Mouse (Mus musculus): Measurements from ENCODE around the gene Adcyap1r1. TPM values are rescaled to one million over a fixed set of nuclear protein-coding genes. Genes with fewer than 3 reads are reported as not detected.

Gene Adcyap1r1
- polyA plus RNA-seq, 1 experiment from 2014 or later: 0.12 TPM

DNA sequence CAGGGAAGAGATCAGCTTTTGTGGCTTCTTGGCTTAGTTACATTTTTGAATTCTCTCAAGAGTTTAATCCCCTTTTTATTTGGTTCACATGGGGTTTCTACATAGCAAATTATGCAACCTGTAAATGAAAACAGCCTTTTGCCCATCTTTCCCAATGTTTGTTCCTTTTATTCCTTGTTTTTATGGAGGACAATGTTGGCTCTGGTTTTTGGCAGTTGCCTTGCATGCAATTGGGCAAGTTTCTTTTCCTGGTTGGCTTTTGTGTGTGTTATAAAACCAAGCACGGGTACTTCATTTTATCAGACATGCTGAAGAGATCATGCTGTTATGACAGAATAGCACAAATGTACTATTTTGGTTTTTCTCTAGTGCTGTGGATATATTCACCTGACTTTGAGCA is 30.7 kb downstream of the Adcyap1r1 start:
- no peaks in the 10 kb centered on the region for H3K4me1 ChIP-seq
- no peak overlapping the region for H3K9ac ChIP-seq
- H3K27ac ChIP-seq: no peak overlapping the region
- H3K36me3 ChIP-seq: no peaks in the 10 kb centered on the region
- H3K4me3 ChIP-seq: no peak overlapping the region
- no peak overlapping the region for H3K4me2 ChIP-seq
- H3K9me3 ChIP-seq (replicated peaks): no peaks in the 10 kb centered on the region
- no peak for ATAC-seq
- H3K27me3 ChIP-seq (replicated peaks): no peaks in the 10 kb centered on the region; the same call in 1 of the 2 replicates
- 55% methylated on average over 1 of the region's 1 CpGs for WGBS (ENCODE audit: insufficient replicate concordance)

DNA sequence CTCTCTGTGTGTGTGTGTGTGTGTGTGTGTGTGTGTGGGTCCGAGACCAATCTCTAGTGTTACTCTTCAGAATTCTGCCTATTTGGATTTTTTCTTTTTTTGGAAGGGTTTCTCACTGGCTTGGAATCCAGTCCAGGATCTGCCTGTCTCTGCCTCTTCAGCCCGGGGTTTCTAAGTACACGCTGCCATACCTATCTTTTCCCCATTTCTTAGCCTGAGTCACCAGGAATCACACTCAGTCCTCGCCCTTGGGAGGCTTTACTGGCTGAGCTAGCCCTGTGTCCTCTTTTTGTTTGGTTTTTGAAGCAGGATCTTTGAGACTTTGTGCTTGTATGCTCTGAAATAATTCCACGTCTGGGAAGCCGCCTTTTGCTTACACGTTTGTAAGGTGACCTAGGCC is 31.6 kb downstream of the Adcyap1r1 start:
- H3K4me3 ChIP-seq: no peak overlapping the region
- H3K9ac ChIP-seq: no peak overlapping the region
- H3K27ac ChIP-seq: no peak overlapping the region
- H3K4me2 ChIP-seq: no peak overlapping the region
- no peaks in the 10 kb centered on the region for H3K36me3 ChIP-seq
- no peaks in the 10 kb centered on the region for H3K4me1 ChIP-seq
- 62% methylated on average over 7 of the region's 7 CpGs for WGBS (ENCODE audit: insufficient replicate concordance)
- no peak for ATAC-seq
- no peaks in the 10 kb centered on the region; the same call in 1 of the 2 replicates for H3K27me3 ChIP-seq (replicated peaks)
- H3K9me3 ChIP-seq (replicated peaks): no peaks in the 10 kb centered on the region

DNA sequence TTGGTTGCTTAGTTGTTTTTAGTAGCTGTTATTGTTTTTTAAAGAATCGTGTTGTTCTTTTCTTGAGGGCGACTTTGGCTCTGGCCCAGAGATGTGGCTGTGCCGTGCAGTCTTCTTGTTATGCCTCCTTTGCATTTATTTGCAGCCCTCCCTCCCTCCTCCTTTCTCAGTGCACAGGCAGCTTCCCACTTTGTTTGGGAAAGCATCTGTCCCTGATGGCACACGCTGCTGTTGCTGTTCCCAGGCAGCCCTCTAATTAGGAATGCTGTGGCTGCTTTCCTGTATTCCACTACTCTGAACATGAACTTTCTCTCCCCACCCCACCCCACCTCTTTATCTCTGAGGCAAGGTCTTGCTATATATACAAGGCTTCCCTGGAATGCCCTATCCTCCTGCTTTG is 32.4 kb downstream of the Adcyap1r1 start:
- Histone ChIP-seq H3K9ac (no peak overlapping the region), H3K9me3 (replicated peaks) (no peaks in the 10 kb centered on the region), H3K27ac (no peak overlapping the region), H3K27me3 (replicated peaks) (no peaks in the 10 kb centered on the region; the same call in 1 of the 2 replicates), H3K36me3 (no peaks in the 10 kb centered on the region), H3K4me3 (no peak overlapping the region), H3K4me1 (no peaks in the 10 kb centered on the region), H3K4me2 (no peak overlapping the region)
- WGBS (ENCODE audit: insufficient replicate concordance): 56% methylated on average over 4 of the region's 4 CpGs
- no peak for ATAC-seq

DNA sequence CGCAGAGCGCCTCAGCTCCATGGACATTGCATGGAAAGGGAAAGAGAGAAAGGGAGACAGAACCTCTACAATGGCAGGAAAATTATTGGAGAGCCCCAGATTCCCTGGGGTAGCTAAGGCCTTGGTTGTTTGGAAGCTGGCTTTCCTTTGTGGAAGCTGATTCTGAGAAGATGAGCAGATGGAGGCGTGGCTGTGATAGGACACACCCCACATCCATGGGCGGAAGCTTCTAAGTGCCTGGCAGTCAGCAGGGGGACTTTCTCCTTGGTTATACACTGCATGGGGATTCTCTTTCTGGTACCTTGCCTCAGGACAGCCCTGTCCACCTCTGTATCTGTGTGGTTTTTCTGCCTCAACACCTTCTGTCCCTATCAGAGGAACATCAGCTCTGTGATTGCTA is 33.4 kb downstream of the Adcyap1r1 start:
- Histone ChIP-seq H3K36me3 (no peaks in the 10 kb centered on the region), H3K4me3 (no peak overlapping the region), H3K4me1 (no peaks in the 10 kb centered on the region), H3K27ac (no peak overlapping the region), H3K9me3 (replicated peaks) (no peaks in the 10 kb centered on the region), H3K4me2 (no peak overlapping the region), H3K9ac (no peak overlapping the region), H3K27me3 (replicated peaks) (no peaks in the 10 kb centered on the region)
- WGBS (ENCODE audit: insufficient replicate concordance): 65% methylated on average over 4 of the region's 4 CpGs
- no peak for ATAC-seq

DNA sequence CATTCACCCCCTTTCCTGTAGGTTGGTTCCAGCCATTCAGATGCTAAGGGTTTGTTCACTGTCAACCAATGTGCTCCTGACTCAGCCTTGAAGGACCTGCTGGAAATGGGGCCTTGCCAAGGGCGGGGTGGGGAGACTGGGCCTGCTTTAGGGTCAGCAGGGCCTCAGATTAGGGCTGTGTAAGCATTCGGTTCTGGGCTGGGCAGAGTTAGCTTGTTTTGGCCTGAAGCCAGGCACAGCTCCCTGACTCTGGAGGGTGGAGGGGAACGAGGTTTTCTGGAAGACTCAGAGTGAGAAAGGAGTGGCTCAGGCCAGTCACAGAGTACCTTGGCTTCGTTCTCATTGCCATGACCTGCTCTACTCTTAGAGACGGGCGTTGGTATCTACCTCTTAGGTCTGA is 35.9 kb downstream of the Adcyap1r1 start:
- H3K4me1 ChIP-seq: no peaks in the 10 kb centered on the region
- H3K9ac ChIP-seq: no peak overlapping the region
- no peaks in the 10 kb centered on the region for H3K36me3 ChIP-seq
- WGBS (ENCODE audit: insufficient replicate concordance): 48% methylated on average over 6 of the region's 6 CpGs
- H3K27ac ChIP-seq: no peak overlapping the region
- no peak overlapping the region for H3K4me2 ChIP-seq
- 0 out of 2 replicates have a peak, but pooled peaks cover 9% of the 10 kb centered on the region for H3K27me3 ChIP-seq (replicated peaks)
- no peak overlapping the region for H3K4me3 ChIP-seq
- ATAC-seq: no peak
- H3K9me3 ChIP-seq (replicated peaks): no peaks in the 10 kb centered on the region

DNA sequence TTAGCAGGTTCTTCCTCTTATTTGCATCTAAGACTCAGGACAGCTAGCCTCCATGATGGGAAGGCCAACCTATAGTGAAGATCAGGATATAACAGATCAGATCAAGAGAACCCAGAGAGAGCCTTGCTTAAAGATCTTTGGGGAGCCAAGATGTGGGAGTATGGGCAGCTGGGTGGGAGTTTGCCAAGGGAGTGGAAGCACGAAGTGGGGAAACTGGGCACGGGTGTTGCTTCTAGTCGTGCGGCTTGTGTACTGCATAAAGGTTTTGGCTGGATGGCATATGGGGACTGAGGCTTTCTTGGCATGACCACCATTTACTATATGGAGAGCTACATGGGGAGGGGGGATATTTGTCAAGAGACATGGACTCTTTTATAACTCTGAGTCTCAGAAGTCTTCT is 44.4 kb downstream of the Adcyap1r1 start:
- H3K9ac ChIP-seq: no peak overlapping the region

DNA sequence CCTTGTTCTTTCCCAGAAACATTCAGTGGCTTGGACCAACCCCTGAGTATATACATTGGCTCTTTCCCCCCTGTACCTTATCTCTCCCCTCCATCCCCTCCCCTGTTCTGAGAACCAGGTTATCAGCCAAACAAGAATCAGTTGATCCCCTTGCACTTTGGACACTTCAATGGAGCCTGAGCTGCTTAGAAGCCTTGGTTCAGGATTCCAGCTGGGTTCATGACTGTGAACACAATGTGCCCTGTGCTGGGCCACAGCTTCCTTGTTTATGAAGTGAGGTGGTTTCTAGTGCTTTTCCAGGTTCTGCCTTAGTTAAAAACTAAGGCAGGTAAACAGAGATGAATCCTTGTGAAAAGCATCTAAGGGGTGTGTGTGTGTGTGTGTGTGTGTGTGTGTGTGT is 47.0 kb downstream of the Adcyap1r1 start:
- Histone ChIP-seq H3K4me3 (no peak overlapping the region), H3K4me2 (no peak overlapping the region), H3K36me3 (no peaks in the 10 kb centered on the region), H3K9ac (no peak overlapping the region), H3K27ac (no peak overlapping the region), H3K9me3 (replicated peaks) (no peaks in the 10 kb centered on the region), H3K4me1 (no peaks in the 10 kb centered on the region), H3K27me3 (replicated peaks) (no peaks in the 10 kb centered on the region; the same call in 1 of the 2 replicates)
- no peak for ATAC-seq

More for the DNA sequence above, 44.4 kb downstream of the Adcyap1r1 start:
- 84% methylated on average over 4 of the region's 4 CpGs for WGBS (ENCODE audit: insufficient replicate concordance)
- no peaks in the 10 kb centered on the region for H3K4me1 ChIP-seq
- H3K27ac ChIP-seq: no peak overlapping the region
- no peak overlapping the region for H3K4me3 ChIP-seq
- no peak overlapping the region for H3K4me2 ChIP-seq
- H3K27me3 ChIP-seq (replicated peaks): peaks cover 9% of the 10 kb centered on the region; the same call in 1 of the 2 replicates
- ATAC-seq: no peak
- H3K36me3 ChIP-seq: no peaks in the 10 kb centered on the region
- H3K9me3 ChIP-seq (replicated peaks): no peaks in the 10 kb centered on the region

DNA sequence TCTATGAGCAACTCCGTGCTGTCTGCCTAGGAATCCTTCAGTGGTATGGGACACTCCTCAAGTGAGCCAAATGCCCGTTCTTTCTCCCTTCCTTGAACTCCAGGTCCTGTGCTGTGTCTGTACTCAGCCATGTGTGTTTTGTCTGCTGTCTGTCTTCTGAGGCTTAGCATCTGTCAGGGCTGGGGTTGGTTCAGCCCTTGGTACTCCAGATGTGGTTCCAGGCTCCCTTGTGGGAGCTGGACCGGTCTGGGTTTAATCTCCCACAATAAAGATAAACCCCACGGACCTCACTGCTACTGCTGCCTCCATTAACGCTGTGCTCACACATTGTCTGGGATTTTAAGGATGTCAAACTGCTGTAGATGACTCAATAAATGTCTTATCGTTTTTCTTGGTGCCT is 49.3 kb downstream of the Adcyap1r1 start:
- no peak overlapping the region for H3K9ac ChIP-seq
- 56% methylated on average over 6 of the region's 6 CpGs for WGBS (ENCODE audit: insufficient replicate concordance)
- H3K27me3 ChIP-seq (replicated peaks): no peaks in the 10 kb centered on the region; the same call in 1 of the 2 replicates
- H3K36me3 ChIP-seq: no peaks in the 10 kb centered on the region
- H3K4me2 ChIP-seq: no peak overlapping the region
- no peak; the same call in 1 of the 2 replicates for ATAC-seq
- no peaks in the 10 kb centered on the region for H3K9me3 ChIP-seq (replicated peaks)
- no peaks in the 10 kb centered on the region for H3K4me1 ChIP-seq
- H3K27ac ChIP-seq: no peak overlapping the region
- H3K4me3 ChIP-seq: no peak overlapping the region

DNA sequence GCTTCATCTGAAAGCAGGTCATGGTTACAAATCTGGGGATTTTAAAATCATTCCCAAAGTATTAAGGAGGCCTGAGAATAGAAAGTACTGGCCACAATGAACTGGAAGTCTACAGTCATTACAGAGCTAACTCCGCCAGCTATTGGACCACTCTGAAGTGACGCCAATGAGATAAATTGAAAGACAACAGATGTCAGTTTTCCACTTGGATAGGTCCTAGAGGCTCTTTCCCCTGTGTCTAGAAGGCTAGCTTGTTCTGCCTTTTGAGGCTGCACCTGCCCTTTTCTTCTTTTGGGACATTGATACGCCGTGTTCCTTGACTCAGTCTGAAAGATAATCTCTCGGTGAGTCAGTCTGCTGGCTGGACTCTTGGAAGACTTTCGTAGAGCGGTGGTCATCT is 50.5 kb downstream of the Adcyap1r1 start:
- H3K4me2 ChIP-seq: no peak overlapping the region

DNA sequence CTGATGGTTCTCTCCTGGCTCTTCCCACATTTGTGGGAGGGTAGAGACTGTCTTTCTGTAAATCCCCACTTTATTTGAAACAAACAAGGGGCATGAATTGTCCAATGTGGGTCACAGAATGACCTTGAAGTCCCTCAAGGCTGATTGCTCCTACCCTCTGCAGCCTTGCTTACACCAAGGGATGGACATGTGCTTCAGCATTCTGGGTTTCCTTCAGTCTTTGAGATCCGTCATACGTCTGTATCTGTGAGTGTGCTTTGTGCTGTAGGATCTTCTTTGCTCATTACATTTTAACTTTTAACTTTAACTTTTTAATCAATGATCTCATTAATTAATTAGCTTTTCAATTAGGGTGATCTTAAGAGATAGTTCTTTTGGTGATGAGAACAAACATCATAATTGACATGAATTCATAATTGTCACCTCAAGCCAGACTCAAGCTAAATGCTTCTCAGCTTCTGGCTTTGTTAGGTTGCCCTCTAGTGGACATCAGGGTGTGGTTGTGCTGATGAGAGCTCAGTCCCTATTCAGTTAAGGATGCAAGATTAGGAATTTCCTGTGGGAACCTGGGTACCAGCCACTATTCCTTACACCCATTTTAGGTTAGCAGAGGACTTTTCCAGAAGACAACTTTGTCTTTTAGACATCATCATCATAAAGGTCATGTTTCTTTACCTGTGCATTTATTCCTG is 53.2 kb downstream of the Adcyap1r1 start:
- H3K27me3 ChIP-seq (replicated peaks): no peaks in the 10 kb centered on the region; the same call in 1 of the 2 replicates
- no peak overlapping the region for H3K4me2 ChIP-seq
- H3K9ac ChIP-seq: no peak overlapping the region
- H3K4me3 ChIP-seq: no peak overlapping the region
- H3K9me3 ChIP-seq (replicated peaks): no peaks in the 10 kb centered on the region
- H3K36me3 ChIP-seq: no peaks in the 10 kb centered on the region
- no peak for ATAC-seq
- WGBS (ENCODE audit: insufficient replicate concordance): 84% methylated on average over 2 of the region's 2 CpGs
- H3K27ac ChIP-seq: no peak overlapping the region
- no peaks in the 10 kb centered on the region for H3K4me1 ChIP-seq

More for the DNA sequence above, 50.5 kb downstream of the Adcyap1r1 start:
- no peaks in the 10 kb centered on the region for H3K9me3 ChIP-seq (replicated peaks)
- WGBS (ENCODE audit: insufficient replicate concordance): 82% methylated on average over 7 of the region's 7 CpGs
- H3K9ac ChIP-seq: no peak overlapping the region
- no peak overlapping the region for H3K4me3 ChIP-seq
- H3K27ac ChIP-seq: no peak overlapping the region
- no peaks in the 10 kb centered on the region for H3K4me1 ChIP-seq
- ATAC-seq: no peak
- no peaks in the 10 kb centered on the region for H3K36me3 ChIP-seq
- no peaks in the 10 kb centered on the region; the same call in 1 of the 2 replicates for H3K27me3 ChIP-seq (replicated peaks)

DNA sequence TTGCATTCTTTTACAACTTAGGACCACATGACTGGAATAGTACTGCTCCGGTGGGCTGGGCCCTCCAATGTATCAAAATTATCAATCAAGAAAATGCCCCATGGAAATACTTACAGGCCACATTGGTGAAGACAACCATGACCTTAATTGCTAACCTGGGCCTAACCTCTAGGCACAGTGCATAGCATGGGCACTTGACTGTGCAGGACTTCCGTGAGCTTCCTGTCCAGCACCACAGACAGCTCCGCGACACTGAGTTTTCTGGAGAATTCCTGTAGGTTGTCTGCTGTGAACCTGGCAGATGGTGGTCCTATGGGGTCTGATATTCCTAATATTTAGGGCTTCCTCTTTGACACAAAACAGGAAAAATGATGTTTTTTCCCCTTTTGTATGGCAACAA is 54.7 kb downstream of the Adcyap1r1 start:
- no peak overlapping the region for H3K4me2 ChIP-seq
- H3K9me3 ChIP-seq (replicated peaks): no peaks in the 10 kb centered on the region
- no peak for ATAC-seq
- H3K36me3 ChIP-seq: no peaks in the 10 kb centered on the region
- H3K27ac ChIP-seq: no peak overlapping the region
- H3K9ac ChIP-seq: no peak overlapping the region
- no peaks in the 10 kb centered on the region for H3K4me1 ChIP-seq
- H3K4me3 ChIP-seq: no peak overlapping the region
- H3K27me3 ChIP-seq (replicated peaks): no peaks in the 10 kb centered on the region; the same call in 1 of the 2 replicates
- WGBS (ENCODE audit: insufficient replicate concordance): 70% methylated on average over 4 of the region's 4 CpGs

DNA sequence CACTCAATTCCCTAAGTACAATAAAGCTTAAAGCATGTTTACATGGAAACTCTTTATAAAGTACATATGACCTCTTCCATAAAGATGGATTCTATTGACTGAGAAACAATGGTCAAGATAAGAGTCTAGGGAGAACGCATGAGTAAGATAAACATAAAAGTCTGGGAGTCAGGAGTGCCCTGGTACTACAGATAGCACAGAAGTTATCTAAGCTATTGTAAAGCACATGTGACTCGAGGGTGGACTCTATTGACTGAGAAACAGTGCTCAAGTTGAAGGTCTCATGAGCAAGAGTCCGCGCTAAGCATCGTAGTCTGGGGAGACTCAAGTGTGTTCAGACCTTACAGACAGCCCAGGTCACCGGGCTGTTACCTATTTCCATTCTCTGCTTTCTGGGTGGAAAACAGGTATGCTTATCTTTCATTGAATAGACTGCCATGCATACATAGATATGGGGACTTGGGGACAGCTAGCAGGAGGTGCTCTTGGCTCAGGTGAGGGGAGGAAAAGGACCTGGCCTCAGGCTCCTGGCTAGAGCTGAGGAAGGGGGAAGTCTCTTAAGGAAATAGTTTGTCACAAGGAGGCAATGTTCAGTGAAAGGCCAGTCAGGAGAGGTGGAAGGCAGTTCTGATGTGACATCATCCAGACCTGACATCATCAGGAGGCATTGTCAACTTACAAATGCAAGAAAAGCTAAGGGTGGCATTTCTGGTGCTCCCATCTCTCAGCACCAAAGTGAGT is 57.5 kb downstream of the Adcyap1r1 start:
- Histone ChIP-seq H3K27me3 (replicated peaks) (no peaks in the 10 kb centered on the region), H3K9me3 (replicated peaks) (no peaks in the 10 kb centered on the region), H3K4me2 (no peak overlapping the region), H3K36me3 (no peaks in the 10 kb centered on the region), H3K27ac (no peak overlapping the region), H3K4me3 (no peak overlapping the region), H3K4me1 (no peaks in the 10 kb centered on the region), H3K9ac (no peak overlapping the region)
- WGBS (ENCODE audit: insufficient replicate concordance): 51% methylated on average over 6 of the region's 6 CpGs
- ATAC-seq: no peak
